Mouse (Mus musculus) heart, postnatal 0 days (tissue): ENCODE measurements at regions not wholly inside any gene's neighbourhood (a gene's known extent, or its start where the extent isn't known, plus 50 kb on each side); places are given as distances from the start of the nearest gene placed in this dataset.

ENCODE experiments used
- ATAC-seq: fragments of 200-750 bp; cut with Nextera tagmentation; 2 replicates; pipeline ENCODE4 v1.8.0; 2017; ENCODE audit warnings: low read depth, moderate number of reproducible peaks, moderate library complexity; ENCODE audit not compliant: insufficient read depth
- DNase-seq: peaks from one replicate; pipeline ENCODE4 v3.0.0-alpha.2; 2016; ENCODE audit warnings: low spot score
- H3K27ac ChIP-seq: fragments of 300-500 bp; sonication (generic); 2 replicates; pipeline ENCODE4 v1.5.1; 2014; ENCODE audit warnings: low read depth, mild to moderate bottlenecking
- H3K27me3 ChIP-seq: fragments of 300-500 bp; sonication (generic); 2 replicates; pipeline ENCODE4 v1.6.1; 2014; ENCODE audit warnings: low read length, mixed read lengths; ENCODE audit not compliant: control insufficient read depth, insufficient read depth
- H3K36me3 ChIP-seq: fragments of 300-500 bp; sonication (generic); replicated peaks from 2 replicates; pipeline ENCODE4 v1.6.1; 2014; ENCODE audit warnings: low read length, mixed read lengths; ENCODE audit not compliant: control insufficient read depth, insufficient read depth
- H3K4me1 ChIP-seq: fragments of 300-500 bp; sonication (generic); 2 replicates; pipeline ENCODE4 v1.6.1; 2014; ENCODE audit warnings: antibody characterized with exemption; ENCODE audit not compliant: control insufficient read depth, insufficient read depth
- H3K4me2 ChIP-seq: fragments of 300-500 bp; sonication (generic); 2 replicates; pipeline ENCODE4 v1.6.1; 2014; ENCODE audit warnings: low read depth, mild to moderate bottlenecking, low read length, moderate library complexity
- H3K4me3 ChIP-seq: fragments of 300-500 bp; sonication (generic); 2 replicates; pipeline ENCODE4 v1.5.1; 2014; ENCODE audit warnings: low read depth, low read length
- H3K9ac ChIP-seq: fragments of 300-500 bp; sonication (generic); replicated peaks from 2 replicates; pipeline ENCODE4 v1.6.1; 2014; ENCODE audit warnings: low read depth, low read length, mixed read lengths
- H3K9me3 ChIP-seq: fragments of 300-500 bp; sonication (generic); replicated peaks from 2 replicates; pipeline ENCODE4 v1.6.1; 2016; ENCODE audit warnings: low read length; ENCODE audit not compliant: control insufficient read depth
- CTCF ChIP-seq: IDR thresholded peaks from 2 replicates; pipeline ENCODE4 v1.5.1; 2016; ENCODE audit warnings: antibody characterized with exemption, control low read depth, low read depth
- EP300 ChIP-seq: IDR thresholded peaks from 2 replicates; pipeline ENCODE4 v1.6.1; 2016; ENCODE audit warnings: antibody characterized with exemption, low read depth
- WGBS: fragments of 180-500 bp; shearing (Covaris S2); extraction: QIAGEN DNeasy Blood & Tissue Kit; methylation state at CpG from one replicate; pipeline ENCODE4 v1.1.7; 2014; 5-methylcytosine and 5-hydroxymethylcytosine counted together

- no peak for DNase-seq
- TF ChIP-seq EP300 = no peak
- no peak for TF ChIP-seq CTCF
Observed at GRCm38 (mm10) chr11:71515264-71515663, 234.5 kb upstream of the Wscd1 start.

GRCm38 (mm10) chr11:71517377-71517776 lies 232.3 kb upstream of the Wscd1 start:
- no peak overlapping the region for H3K4me2 ChIP-seq
- H3K27me3 ChIP-seq = no peaks in the 10 kb centered on the region
- no peak for ATAC-seq
- no peaks in the 10 kb centered on the region for H3K4me1 ChIP-seq
- no peak overlapping the region for H3K27ac ChIP-seq
- TF ChIP-seq CTCF (no peak), EP300 (no peak)
- no peak overlapping the region for H3K9ac ChIP-seq
- no peak for DNase-seq
- H3K36me3 ChIP-seq = no peaks in the 10 kb centered on the region
- H3K9me3 ChIP-seq = no peaks in the 10 kb centered on the region
- WGBS = 31% methylated on average over 5 of the region's 5 CpGs
- no peak overlapping the region for H3K4me3 ChIP-seq

More at GRCm38 (mm10) chr11:71515264-71515663, 234.5 kb upstream of the Wscd1 start:
- Histone ChIP-seq H3K27ac (no peak overlapping the region), H3K4me1 (no peaks in the 10 kb centered on the region), H3K9ac (no peak overlapping the region), H3K4me3 (no peak overlapping the region), H3K27me3 (no peaks in the 10 kb centered on the region), H3K36me3 (no peaks in the 10 kb centered on the region), H3K4me2 (no peak overlapping the region), H3K9me3 (no peaks in the 10 kb centered on the region)
- no peak for ATAC-seq
- 37% methylated on average over 6 of the region's 6 CpGs for WGBS

GRCm38 (mm10) chr11:71527691-71528090 lies 222.0 kb upstream of the Wscd1 start:
- no peak for DNase-seq
- TF ChIP-seq CTCF (no peak), EP300 (no peak)
- H3K27ac ChIP-seq = no peak overlapping the region
- H3K4me1 ChIP-seq = no peaks in the 10 kb centered on the region
- no peaks in the 10 kb centered on the region for H3K36me3 ChIP-seq
- H3K9ac ChIP-seq = no peak overlapping the region
- H3K27me3 ChIP-seq = no peaks in the 10 kb centered on the region
- no peak overlapping the region for H3K4me3 ChIP-seq
- H3K9me3 ChIP-seq = no peaks in the 10 kb centered on the region
- H3K4me2 ChIP-seq = no peak overlapping the region
- ATAC-seq = no peak
- 85% methylated on average over 2 of the region's 2 CpGs for WGBS

- Histone ChIP-seq H3K4me3 (no peak overlapping the region), H3K9me3 (no peaks in the 10 kb centered on the region), H3K4me1 (no peaks in the 10 kb centered on the region), H3K36me3 (no peaks in the 10 kb centered on the region), H3K9ac (no peak overlapping the region), H3K27ac (no peak overlapping the region), H3K4me2 (no peak overlapping the region), H3K27me3 (no peaks in the 10 kb centered on the region)
- WGBS = 20% methylated on average over 4 of the region's 4 CpGs
- DNase-seq = no peak
- no peak for ATAC-seq
- TF ChIP-seq EP300 = no peak
- TF ChIP-seq CTCF = no peak
Observed at GRCm38 (mm10) chr11:71528588-71528987, 221.1 kb upstream of the Wscd1 start.

DNA sequence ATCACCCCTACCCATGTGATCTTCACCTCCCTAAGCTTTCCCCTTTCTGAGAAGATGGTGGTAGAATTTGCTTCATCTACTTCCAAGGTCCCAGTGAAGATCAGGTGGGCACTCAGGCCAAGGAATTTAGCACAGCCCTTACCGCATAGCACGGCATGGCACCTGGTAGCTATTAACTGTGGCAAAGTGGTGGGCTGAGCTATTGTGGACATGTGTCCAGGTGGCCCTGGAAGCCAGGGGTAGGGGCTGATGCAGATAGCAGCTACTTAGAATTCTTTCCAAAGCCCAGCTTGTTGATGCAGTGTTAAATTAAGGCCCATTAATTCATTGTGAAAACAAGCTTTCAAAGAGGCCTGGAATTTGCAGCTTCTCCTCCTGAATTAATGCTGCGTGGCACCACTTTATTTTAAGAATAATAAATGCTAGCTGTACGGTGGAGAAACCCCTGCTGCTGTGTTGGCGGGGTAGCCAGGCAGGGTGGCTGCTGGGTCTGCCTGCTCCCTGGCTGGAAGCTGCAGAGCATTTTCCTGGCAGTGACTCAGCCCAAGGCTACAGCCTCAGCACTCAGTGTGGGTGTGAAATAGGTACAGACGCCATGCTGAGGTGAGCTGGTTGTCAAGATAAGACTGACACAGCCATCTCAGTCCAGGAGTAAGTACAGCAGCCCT lies 208.4 kb upstream of the Wscd1 start:
- Histone ChIP-seq H3K4me2 (no peak overlapping the region), H3K9me3 (peaks cover 9% of the 10 kb centered on the region), H3K27ac (no peak overlapping the region), H3K4me1 (no peaks in the 10 kb centered on the region), H3K4me3 (no peak overlapping the region), H3K27me3 (no peaks in the 10 kb centered on the region), H3K36me3 (no peaks in the 10 kb centered on the region), H3K9ac (no peak overlapping the region)
- DNase-seq (no peak), ATAC-seq (no peak)
- no peak for TF ChIP-seq CTCF
- TF ChIP-seq EP300 = no peak
- 32% methylated on average over 6 of the region's 6 CpGs for WGBS

DNA sequence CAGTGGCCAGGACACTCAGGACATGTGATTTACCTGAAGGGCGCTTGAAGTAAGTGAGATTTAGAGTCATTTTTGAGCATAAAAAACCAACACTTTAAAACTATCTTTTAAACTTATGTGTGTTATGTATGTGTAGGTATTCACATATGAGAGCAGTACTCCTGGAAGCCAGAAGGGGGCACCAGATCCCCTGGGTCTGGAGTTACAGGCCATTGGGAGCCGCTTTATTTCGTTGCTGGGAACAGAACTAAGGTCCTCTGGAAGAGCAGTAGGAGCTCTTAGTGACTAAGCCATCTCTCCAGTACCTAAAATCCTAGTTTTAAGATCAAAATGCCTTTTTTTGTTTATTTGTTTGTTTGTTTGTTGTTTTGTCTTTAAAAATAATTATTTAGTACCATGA lies 192.3 kb upstream of the Wscd1 start:
- Histone ChIP-seq H3K4me1 (no peaks in the 10 kb centered on the region), H3K9ac (no peak overlapping the region), H3K27me3 (no peaks in the 10 kb centered on the region), H3K27ac (no peak overlapping the region), H3K4me3 (no peak overlapping the region), H3K36me3 (no peaks in the 10 kb centered on the region), H3K9me3 (no peaks in the 10 kb centered on the region), H3K4me2 (no peak overlapping the region)
- ATAC-seq (no peak), DNase-seq (no peak)
- WGBS = 77% methylated on average over 3 of the region's 3 CpGs
- TF ChIP-seq CTCF = 0 out of 2 replicates have a peak, but pooled peaks have one; percentile 8
- TF ChIP-seq EP300 = no peak
